Mouse (Mus musculus): Measurements from ENCODE around the gene Stil. TPM values are rescaled to one million over a fixed set of nuclear protein-coding genes. Genes with fewer than 3 reads are reported as not detected.
A peak's percentile ranks its signal among the peaks of the same experiment; 100 is the strongest.

Stil gene
- total and polyA plus RNA-seq, 2 experiments = 0.06 to 0.09 TPM

GRCm38 (mm10) chr4:115075204-115075915 lies 75.4 kb downstream of the Stil start:
- peaks cover 3% of the 10 kb centered on the region; the same call in 1 of the 2 replicates for H3K4me1 ChIP-seq (ENCODE audit: control insufficient read depth, insufficient read depth, low read length)

GRCm38 (mm10) chr4:115078892-115079820 lies 79.2 kb downstream of the Stil start:
- no peaks in the 10 kb centered on the region for H3K36me3 ChIP-seq (ENCODE audit: control insufficient read depth, insufficient read depth, low read length)
- H3K9ac ChIP-seq (ENCODE audit: low read depth, low read length) = no peak overlapping the region
- no peak for DNase-seq (ENCODE audit: extremely low read depth, low read depth, low spot score)
- 59% methylated on average over 10 of the region's 10 CpGs for WGBS
- H3K4me1 ChIP-seq (ENCODE audit: control insufficient read depth, insufficient read depth, low read length) = 0 out of 2 replicates have a peak, but pooled peaks cover 3% of the 10 kb centered on the region
- H3K27ac ChIP-seq (replicated peaks; ENCODE audit: insufficient read depth, low read depth, low read length) = no peak overlapping the region
- H3K27me3 ChIP-seq (ENCODE audit: control insufficient read depth, insufficient read depth, low read length) = no peaks in the 10 kb centered on the region
- TF ChIP-seq CTCF (IDR thresholded peaks at IDR 0.05; ENCODE audit: low read depth, low read length) (no peak), POLR2A (IDR thresholded peaks at IDR 0.05; ENCODE audit: extremely low read depth, insufficient read depth, low read length) (no peak)
- H3K4me3 ChIP-seq (ENCODE audit: insufficient read depth, low read depth, low read length) = no peak overlapping the region
- H3K79me2 ChIP-seq (ENCODE audit: control insufficient read depth, insufficient read depth, low read length) = no peaks in the 10 kb centered on the region

More at GRCm38 (mm10) chr4:115075204-115075915, 75.4 kb downstream of the Stil start:
- Histone ChIP-seq H3K27me3 (ENCODE audit: control insufficient read depth, insufficient read depth, low read length) (no peaks in the 10 kb centered on the region), H3K27ac (replicated peaks; ENCODE audit: insufficient read depth, low read depth, low read length) (peak overlapping the region; percentile 65), H3K9ac (ENCODE audit: low read depth, low read length) (no peak overlapping the region), H3K4me3 (ENCODE audit: insufficient read depth, low read depth, low read length) (no peak overlapping the region), H3K36me3 (ENCODE audit: control insufficient read depth, insufficient read depth, low read length) (no peaks in the 10 kb centered on the region), H3K79me2 (ENCODE audit: control insufficient read depth, insufficient read depth, low read length) (no peaks in the 10 kb centered on the region)
- TF ChIP-seq CTCF (IDR thresholded peaks at IDR 0.05; ENCODE audit: low read depth, low read length) (no peak), POLR2A (IDR thresholded peaks at IDR 0.05; ENCODE audit: extremely low read depth, insufficient read depth, low read length) (no peak)
- DNase-seq (ENCODE audit: extremely low read depth, low read depth, low spot score) = no peak
- 55% methylated on average over 3 of the region's 3 CpGs for WGBS

- TF ChIP-seq CTCF (IDR thresholded peaks at IDR 0.05; ENCODE audit: low read depth, low read length) = no peak
- Histone ChIP-seq H3K27me3 (ENCODE audit: control insufficient read depth, insufficient read depth, low read length) (no peaks in the 10 kb centered on the region), H3K36me3 (ENCODE audit: control insufficient read depth, insufficient read depth, low read length) (no peaks in the 10 kb centered on the region), H3K9ac (ENCODE audit: low read depth, low read length) (no peak overlapping the region), H3K27ac (replicated peaks; ENCODE audit: insufficient read depth, low read depth, low read length) (no peak overlapping the region), H3K79me2 (ENCODE audit: control insufficient read depth, insufficient read depth, low read length) (no peaks in the 10 kb centered on the region), H3K4me1 (ENCODE audit: control insufficient read depth, insufficient read depth, low read length) (no peaks in the 10 kb centered on the region), H3K4me3 (ENCODE audit: insufficient read depth, low read depth, low read length) (no peak overlapping the region)
- DNase-seq (ENCODE audit: extremely low read depth, low read depth, low spot score) = no peak
- WGBS = 48% methylated on average over 5 of the region's 5 CpGs
Observed at GRCm38 (mm10) chr4:115079821-115080349, 79.9 kb downstream of the Stil start.

DNA sequence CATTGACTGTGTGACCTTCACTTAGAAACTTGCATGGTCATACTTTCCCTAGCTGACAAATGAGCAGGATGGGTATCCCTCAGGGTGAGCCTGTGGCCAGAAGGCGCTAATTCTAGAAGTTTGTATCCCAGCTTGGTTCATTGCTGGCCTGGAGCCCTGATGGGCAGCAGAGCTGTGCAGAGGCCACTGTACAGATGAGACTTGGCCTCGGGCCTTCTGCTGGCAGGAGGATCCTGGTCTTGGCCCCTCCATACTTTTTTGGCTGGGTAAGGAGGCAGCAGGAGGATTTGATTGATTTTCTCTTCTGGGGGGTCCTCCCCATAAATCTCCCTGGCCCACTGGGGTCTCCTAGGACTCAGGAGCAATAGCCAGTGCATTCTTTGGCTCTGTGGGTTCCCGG lies 83.1 kb downstream of the Stil start:
- no peaks in the 10 kb centered on the region for H3K4me1 ChIP-seq (ENCODE audit: control insufficient read depth, insufficient read depth, low read length)
- DNase-seq (ENCODE audit: extremely low read depth, low read depth, low spot score) = no peak

DNA sequence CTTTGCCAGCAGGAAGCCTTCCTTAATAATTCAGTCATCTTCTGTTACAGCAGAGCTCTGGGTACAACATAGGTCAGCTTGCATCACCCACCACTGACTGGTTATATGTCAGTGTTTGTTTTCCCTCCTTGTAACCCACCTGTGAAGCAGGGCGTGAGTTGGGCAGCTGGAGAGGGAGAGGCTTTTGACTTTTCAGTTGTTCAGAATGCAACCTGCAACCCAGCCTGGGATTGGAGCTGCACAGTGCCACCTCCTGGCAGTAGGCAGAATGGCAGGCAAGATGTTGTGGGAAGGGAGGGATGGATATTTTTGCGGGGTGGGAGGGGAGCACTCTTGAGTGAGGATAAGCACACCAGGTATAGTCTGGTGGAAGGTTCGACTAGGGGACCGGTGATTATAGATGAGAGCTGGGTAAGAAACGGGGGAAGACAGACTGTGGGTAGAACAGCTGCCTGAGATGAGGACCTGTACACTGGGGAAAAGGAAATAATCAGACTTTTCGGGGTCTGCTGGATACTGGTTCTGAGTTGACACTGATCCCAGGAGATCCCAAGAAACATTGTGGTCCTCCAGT lies 85.7 kb downstream of the Stil start:
- no peaks in the 10 kb centered on the region for H3K27me3 ChIP-seq (ENCODE audit: control insufficient read depth, insufficient read depth, low read length)
- H3K9ac ChIP-seq (ENCODE audit: low read depth, low read length) = no peak overlapping the region
- H3K4me3 ChIP-seq (ENCODE audit: insufficient read depth, low read depth, low read length) = no peak overlapping the region
- peak; percentile 13 for DNase-seq (ENCODE audit: extremely low read depth, low read depth, low spot score)
- H3K79me2 ChIP-seq (ENCODE audit: control insufficient read depth, insufficient read depth, low read length) = no peaks in the 10 kb centered on the region
- no peak for TF ChIP-seq POLR2A (IDR thresholded peaks at IDR 0.05; ENCODE audit: extremely low read depth, insufficient read depth, low read length)
- TF ChIP-seq CTCF (IDR thresholded peaks at IDR 0.05; ENCODE audit: low read depth, low read length) = peak; percentile 98
- no peaks in the 10 kb centered on the region; the same call in 1 of the 2 replicates for H3K4me1 ChIP-seq (ENCODE audit: control insufficient read depth, insufficient read depth, low read length)
- no peak overlapping the region for H3K27ac ChIP-seq (replicated peaks; ENCODE audit: insufficient read depth, low read depth, low read length)
- 23% methylated on average over 6 of the region's 6 CpGs for WGBS
- no peaks in the 10 kb centered on the region for H3K36me3 ChIP-seq (ENCODE audit: control insufficient read depth, insufficient read depth, low read length)

More for the DNA sequence above, 83.1 kb downstream of the Stil start:
- Histone ChIP-seq H3K9ac (ENCODE audit: low read depth, low read length) (no peak overlapping the region), H3K4me3 (ENCODE audit: insufficient read depth, low read depth, low read length) (no peak overlapping the region), H3K79me2 (ENCODE audit: control insufficient read depth, insufficient read depth, low read length) (no peaks in the 10 kb centered on the region), H3K27ac (replicated peaks; ENCODE audit: insufficient read depth, low read depth, low read length) (no peak overlapping the region), H3K27me3 (ENCODE audit: control insufficient read depth, insufficient read depth, low read length) (no peaks in the 10 kb centered on the region), H3K36me3 (ENCODE audit: control insufficient read depth, insufficient read depth, low read length) (no peaks in the 10 kb centered on the region)
- WGBS = 83% methylated on average over 3 of the region's 3 CpGs
- TF ChIP-seq CTCF (IDR thresholded peaks at IDR 0.05; ENCODE audit: low read depth, low read length) (no peak), POLR2A (IDR thresholded peaks at IDR 0.05; ENCODE audit: extremely low read depth, insufficient read depth, low read length) (no peak)

Data from liver, adult 2 months (tissue).